Mouse (Mus musculus) liver, embryonic 14.5 days (tissue): Measurements from ENCODE around the gene 5430427O19Rik. TPM values are rescaled to one million over a fixed set of nuclear protein-coding genes. Genes with fewer than 3 reads are reported as not detected.

ENCODE experiments used
- ATAC-seq: fragments of 200-750 bp; cut with Nextera tagmentation; 2 replicates; pipeline ENCODE4 v1.8.0; 2017; ENCODE audit warnings: moderate number of reproducible peaks, mild to moderate bottlenecking, moderate library complexity; ENCODE audit not compliant: insufficient read depth
- DNase-seq, 3 experiments: peaks; one replicate each; pipeline ENCODE4 v3.0.0-alpha.2; 2012 to 2013; ENCODE audit warnings: low read depth in 3 of 3, low spot score in 3 of 3
- H3K27ac ChIP-seq: fragments of 300-500 bp; sonication (generic); 2 replicates; pipeline ENCODE4 v1.5.1; 2014; ENCODE audit warnings: moderate library complexity, mild to moderate bottlenecking, control low read depth, inconsistent platforms
- H3K27me3 ChIP-seq: fragments of 300-500 bp; sonication (generic); 2 replicates; pipeline ENCODE4 v1.6.1; 2014; ENCODE audit warnings: mild to moderate bottlenecking, low read length, moderate library complexity; ENCODE audit not compliant: control insufficient read depth, insufficient read depth
- H3K36me3 ChIP-seq: fragments of 300-500 bp; sonication (generic); replicated peaks from 2 replicates; pipeline ENCODE4 v1.6.1; 2014; ENCODE audit warnings: low read depth; ENCODE audit not compliant: control insufficient read depth, insufficient read depth
- H3K4me1 ChIP-seq, 2 experiments: fragments of 200-500 bp in 1 of 2; fragments of 300-500 bp in 1 of 2; sonication (generic) in 1 of 2; replicated peaks; 2 replicates each; pipeline ENCODE4 v1.6.1; 2012 to 2014; ENCODE audit warnings: antibody characterized with exemption in 1 of 2, inconsistent platforms in 1 of 2, low read length in 1 of 2; ENCODE audit not compliant: control insufficient read depth in 2 of 2, insufficient read depth in 2 of 2
- H3K4me2 ChIP-seq: fragments of 300-500 bp; sonication (generic); 2 replicates; pipeline ENCODE4 v1.6.1; 2014; ENCODE audit warnings: low read depth, mild to moderate bottlenecking, control low read depth, moderate library complexity
- H3K4me3 ChIP-seq, 2 experiments: fragments of 200-500 bp in 1 of 2; fragments of 300-500 bp in 1 of 2; sonication (generic) in 1 of 2; 2 replicates each; pipeline ENCODE4 v1.5.1; 2012 to 2014; ENCODE audit warnings: low read depth in 2 of 2, low read length in 2 of 2, mild to moderate bottlenecking in 2 of 2, control low read depth in 1 of 2, inconsistent platforms in 1 of 2, moderate library complexity in 1 of 2; ENCODE audit not compliant: insufficient read depth in 1 of 2
- H3K9ac ChIP-seq: fragments of 300-500 bp; sonication (generic); replicated peaks from 2 replicates; pipeline ENCODE4 v1.6.1; 2014; ENCODE audit warnings: mild to moderate bottlenecking, control low read depth, moderate library complexity
- H3K9me3 ChIP-seq: fragments of 300-500 bp; sonication (generic); 2 replicates; pipeline ENCODE4 v1.6.1; 2016; ENCODE audit warnings: low read length, mixed read lengths; ENCODE audit not compliant: control insufficient read depth
- CTCF ChIP-seq: IDR thresholded peaks from 2 replicates; pipeline ENCODE4 v1.5.1; 2016; ENCODE audit warnings: antibody characterized with exemption, low read depth, control low read depth
- EP300 ChIP-seq: IDR thresholded peaks from 2 replicates; pipeline ENCODE4 v1.6.1; 2016; ENCODE audit warnings: antibody characterized with exemption, low read depth
- WGBS: fragments of 180-500 bp; shearing (Covaris S2); extraction: QIAGEN DNeasy Blood & Tissue Kit; methylation state at CpG from one replicate; pipeline ENCODE4 v1.1.7; 2014; ENCODE audit not compliant: insufficient replicate concordance; 5-methylcytosine and 5-hydroxymethylcytosine counted together
- polyA plus RNA-seq, 2 experiments: library from polyadenylated mRNA; depleted of rRNA in 1 of 2; stranded (reverse) in 1 of 2; unstranded in 1 of 2; fragments of >200 nt; fragmentation: Nextera tagmentation in 1 of 2; extraction: Ambion mirVana in 1 of 2; gene quantifications; 2 replicates each; pipeline versions ENCODE4 v1.2.1 to v1.2.3; 2012 to 2014

The 5430427O19Rik gene
- polyA plus RNA-seq, 2 experiments, result 0.20 to 0.27 TPM

GRCm38 (mm10) chrX:85857169-85857568, 13.0 kb upstream of the 5430427O19Rik start:
- Histone ChIP-seq H3K27me3 (no peaks in the 10 kb centered on the region), H3K9ac (no peak overlapping the region), H3K27ac (no peak overlapping the region), H3K4me2 (no peak overlapping the region), H3K4me1 (no peaks in the 10 kb centered on the region), H3K36me3 (no peaks in the 10 kb centered on the region), H3K4me3 (no peak overlapping the region), H3K9me3 (no peaks in the 10 kb centered on the region)
- no peak for ATAC-seq
- TF ChIP-seq CTCF, result no peak
- no peak for TF ChIP-seq EP300
- no peak for DNase-seq

- Histone ChIP-seq H3K27ac (no peak overlapping the region), H3K9ac (no peak overlapping the region), H3K27me3 (no peaks in the 10 kb centered on the region), H3K9me3 (no peaks in the 10 kb centered on the region), H3K4me2 (no peak overlapping the region), H3K36me3 (no peaks in the 10 kb centered on the region), H3K4me1 (no peaks in the 10 kb centered on the region), H3K4me3 (no peak overlapping the region)
- ATAC-seq (no peak), DNase-seq (no peak)
- WGBS, result 9% methylated on average over 3 of the region's 3 CpGs
- no peak for TF ChIP-seq CTCF
- TF ChIP-seq EP300, result no peak
Measured at GRCm38 (mm10) chrX:85868079-85868478, 2.1 kb upstream of the 5430427O19Rik start.

- no peak for DNase-seq
- Histone ChIP-seq H3K27ac (no peak overlapping the region), H3K36me3 (no peaks in the 10 kb centered on the region), H3K4me1 (no peaks in the 10 kb centered on the region), H3K4me2 (no peak overlapping the region), H3K27me3 (no peaks in the 10 kb centered on the region), H3K4me3 (no peak overlapping the region), H3K9me3 (no peaks in the 10 kb centered on the region), H3K9ac (no peak overlapping the region)
- ATAC-seq, result no peak
- 67% methylated on average over 11 of the region's 11 CpGs for WGBS
- TF ChIP-seq EP300, result no peak
- no peak for TF ChIP-seq CTCF
Measured at GRCm38 (mm10) chrX:85871371-85872056, 1.4 kb downstream of the 5430427O19Rik start.

DNA sequence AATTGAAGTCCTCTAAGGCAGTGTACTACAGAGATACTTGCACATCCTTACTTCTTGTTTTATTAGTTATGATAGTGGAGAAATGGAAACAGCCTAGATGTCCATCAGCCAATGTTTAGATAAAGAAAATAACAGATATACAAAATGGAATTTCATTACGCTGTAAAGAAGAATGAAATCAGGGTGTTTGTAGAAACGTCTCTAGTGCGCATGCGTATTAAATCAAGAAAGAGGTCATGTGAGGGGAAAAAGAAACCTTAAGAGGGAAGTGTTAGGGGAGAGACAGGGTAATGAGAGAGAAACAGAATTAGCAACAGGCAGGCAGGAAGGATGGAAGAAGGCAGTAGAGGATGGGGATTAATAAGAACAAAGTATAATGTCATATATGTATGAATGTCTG, 4.2 kb downstream of the 5430427O19Rik start:
- DNase-seq, result no peak
- no peak overlapping the region for H3K4me3 ChIP-seq
- TF ChIP-seq CTCF, result no peak
- no peak for TF ChIP-seq EP300
- H3K27ac ChIP-seq, result no peak overlapping the region
- no peak for ATAC-seq
- no peak overlapping the region for H3K4me2 ChIP-seq
- no peaks in the 10 kb centered on the region for H3K36me3 ChIP-seq
- no peaks in the 10 kb centered on the region for H3K27me3 ChIP-seq
- 0 out of 4 replicates have a peak, but pooled peaks cover 0 to 2% of the 10 kb centered on the region in 2 experiments for H3K4me1 ChIP-seq
- no peak overlapping the region for H3K9ac ChIP-seq
- WGBS, result 80% methylated on average over 4 of the region's 4 CpGs
- H3K9me3 ChIP-seq, result no peaks in the 10 kb centered on the region

GRCm38 (mm10) chrX:85875951-85876350, 5.8 kb downstream of the 5430427O19Rik start:
- Histone ChIP-seq H3K27ac (no peak overlapping the region), H3K4me2 (no peak overlapping the region), H3K4me1 (0 out of 4 replicates have a peak, but pooled peaks cover 0 to 2% of the 10 kb centered on the region in 2 experiments), H3K9me3 (no peaks in the 10 kb centered on the region), H3K9ac (no peak overlapping the region), H3K36me3 (no peaks in the 10 kb centered on the region), H3K27me3 (no peaks in the 10 kb centered on the region), H3K4me3 (no peak overlapping the region)
- TF ChIP-seq EP300, result no peak
- no peak for TF ChIP-seq CTCF
- DNase-seq, result no peak
- no peak for ATAC-seq
